Mouse (Mus musculus): ENCODE data around the gene Tmtc4.

Gene Tmtc4

DNA sequence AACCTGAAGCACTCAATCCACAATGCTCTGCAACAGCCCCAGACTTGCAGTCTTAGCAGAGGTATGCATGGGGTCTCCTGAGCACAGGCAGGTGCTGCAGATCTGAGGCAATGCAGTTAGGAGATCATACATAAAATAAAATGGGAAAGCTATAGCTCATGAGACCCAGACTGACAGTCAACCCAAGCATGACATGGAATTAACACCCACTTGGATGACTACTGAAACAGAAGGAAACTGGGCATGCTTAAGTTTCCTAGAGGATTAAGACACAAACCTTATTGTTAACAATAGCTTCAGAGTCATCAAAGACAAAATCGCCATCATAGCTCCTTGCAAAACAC is 6.1 kb downstream of the Tmtc4 start:
- in situ Hi-C loops (cut with MboI; ENCODE audit: low pct_unique_long_range_greater_than_20kb in 1 of 2, low sequenced_read_pairs in 2 of 2, unreplicated experiment in 1 of 2), result no loop called here

DNA sequence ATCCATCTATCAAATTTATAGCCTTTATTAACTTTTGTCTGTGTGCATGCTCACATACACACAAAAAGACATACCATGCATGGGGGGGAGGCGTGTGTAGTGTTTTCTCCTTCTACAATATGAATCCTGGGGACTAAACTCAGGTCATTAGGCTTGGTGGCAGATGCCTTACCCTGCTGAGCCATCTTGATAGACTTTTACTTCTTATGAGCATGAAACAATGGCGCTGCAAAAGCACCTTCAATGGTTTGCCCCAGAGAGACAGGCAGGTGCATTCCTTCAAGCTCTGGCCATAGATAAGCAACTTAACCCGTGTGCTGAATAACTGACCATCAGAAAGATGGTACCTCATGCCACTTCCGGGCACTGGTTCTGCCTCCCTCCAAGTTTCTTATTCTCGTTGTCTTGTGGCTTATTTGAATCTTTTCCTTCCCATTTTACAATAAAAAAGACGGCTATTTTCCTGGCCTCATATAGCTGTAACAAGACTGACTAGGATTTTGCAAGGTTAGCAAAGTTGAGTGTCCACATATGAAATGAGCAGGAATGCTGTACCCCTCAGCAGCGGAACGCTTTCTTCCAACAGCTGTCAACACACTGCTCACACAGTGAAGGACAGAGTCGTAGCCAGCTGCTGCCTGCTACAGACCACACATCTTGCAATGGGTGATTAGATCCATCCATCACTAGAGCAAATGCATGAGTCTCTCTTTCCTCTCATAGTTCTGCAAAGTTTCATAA is 6.6 kb downstream of the Tmtc4 start:
- in situ Hi-C loops (cut with MboI; ENCODE audit: low pct_unique_long_range_greater_than_20kb in 1 of 2, low sequenced_read_pairs in 2 of 2, unreplicated experiment in 1 of 2), result no loop called here

DNA sequence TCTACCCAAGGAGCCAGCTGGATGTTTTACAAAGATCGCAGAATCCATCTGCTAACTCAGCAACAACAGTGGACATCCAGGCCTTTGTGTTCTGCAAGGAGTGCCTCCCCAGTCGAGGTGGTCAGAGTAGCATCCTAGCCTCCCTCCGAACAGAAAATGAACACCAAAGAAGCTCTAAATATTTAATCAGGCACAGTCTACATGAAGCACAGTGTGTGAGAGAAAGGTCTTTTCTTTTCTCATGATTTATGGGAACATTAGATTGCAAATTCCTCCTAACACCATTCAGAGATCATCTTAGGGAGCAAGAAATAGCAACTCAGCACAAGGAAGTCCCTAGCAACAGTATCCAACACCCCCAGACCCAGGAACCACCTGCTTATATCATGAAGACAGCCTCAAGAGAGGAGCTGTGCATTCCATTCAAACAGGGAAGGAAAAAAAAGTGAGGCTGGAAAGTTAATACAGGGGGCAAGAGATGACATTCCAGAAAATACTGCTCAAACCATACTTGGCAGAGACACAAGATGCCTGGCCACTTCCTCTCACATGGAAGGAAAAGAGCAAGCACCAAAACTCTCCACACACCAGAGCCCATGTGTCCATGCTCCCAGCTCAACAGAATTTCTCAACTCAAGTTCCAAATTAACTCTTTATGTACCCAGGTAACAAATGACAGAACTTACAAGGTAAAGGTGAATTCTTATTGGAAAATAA is 8.8 kb downstream of the Tmtc4 start:
- in situ Hi-C loops (cut with MboI; ENCODE audit: low pct_unique_long_range_greater_than_20kb in 1 of 2, low sequenced_read_pairs in 2 of 2, unreplicated experiment in 1 of 2), result no loop called here

DNA sequence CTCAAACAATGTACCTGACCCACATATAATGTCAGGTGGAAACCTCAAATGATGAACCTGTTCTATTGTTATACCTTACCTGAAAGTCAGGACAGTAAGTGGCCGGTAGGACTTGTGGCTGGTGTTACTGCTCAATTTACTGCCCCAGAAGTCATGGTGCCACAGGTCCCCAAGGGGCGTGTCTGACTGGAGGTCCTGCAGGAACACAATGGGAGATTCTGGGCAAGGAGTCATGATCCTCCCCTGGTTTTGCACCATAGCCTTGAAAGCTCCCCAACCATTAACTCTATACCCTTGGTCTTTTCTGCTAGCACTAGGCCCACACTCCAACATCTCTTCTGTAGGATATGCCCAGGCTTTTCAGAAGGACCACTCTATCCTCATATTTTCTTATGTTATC is 10.7 kb downstream of the Tmtc4 start:
- in situ Hi-C loops (cut with MboI; ENCODE audit: low pct_unique_long_range_greater_than_20kb in 1 of 2, low sequenced_read_pairs in 2 of 2, unreplicated experiment in 1 of 2), result no loop called here

DNA sequence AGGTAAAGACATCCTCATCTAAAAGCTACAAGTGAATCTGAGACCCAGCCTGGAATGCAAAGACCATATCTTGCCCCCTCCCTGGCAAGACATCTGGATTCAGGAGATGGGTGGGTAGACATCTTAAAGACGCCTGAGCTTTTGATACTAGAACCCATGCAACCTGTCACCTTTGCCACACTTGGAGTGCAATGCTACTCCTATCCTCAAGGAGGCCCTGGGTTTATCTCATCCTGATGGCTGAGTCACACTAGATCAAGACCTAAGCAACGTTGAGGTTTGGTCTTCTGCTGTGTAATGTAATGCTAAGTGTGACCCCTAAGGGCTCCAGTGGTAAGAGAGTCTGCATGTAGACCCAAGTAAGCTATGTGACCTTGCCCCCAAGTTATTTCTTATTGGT is 15.8 kb downstream of the Tmtc4 start:
- in situ Hi-C loops (cut with MboI; ENCODE audit: low pct_unique_long_range_greater_than_20kb in 1 of 2, low sequenced_read_pairs in 2 of 2, unreplicated experiment in 1 of 2), result no loop called here

DNA sequence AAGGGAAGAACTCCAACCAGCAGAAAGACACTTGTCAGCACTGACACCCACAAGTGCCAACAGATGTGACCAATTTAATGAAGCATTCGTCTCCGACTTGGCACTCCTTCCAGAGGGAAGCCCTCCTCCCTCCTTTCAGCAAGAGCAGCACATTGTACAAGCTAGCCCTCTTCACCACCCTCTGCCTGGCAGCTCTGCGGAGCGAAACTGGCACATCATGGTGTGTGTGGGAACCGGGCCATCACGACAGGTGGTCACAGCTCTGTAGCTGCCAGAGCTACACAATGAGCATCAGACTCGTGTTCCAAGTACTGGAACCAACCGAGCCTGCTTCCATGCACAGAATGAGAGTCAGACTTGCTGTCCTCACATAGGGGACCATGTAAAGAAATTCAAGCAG is 25.9 kb downstream of the Tmtc4 start:
- in situ Hi-C loops (cut with MboI; ENCODE audit: low pct_unique_long_range_greater_than_20kb in 1 of 2, low sequenced_read_pairs in 2 of 2, unreplicated experiment in 1 of 2), result no loop called here

DNA sequence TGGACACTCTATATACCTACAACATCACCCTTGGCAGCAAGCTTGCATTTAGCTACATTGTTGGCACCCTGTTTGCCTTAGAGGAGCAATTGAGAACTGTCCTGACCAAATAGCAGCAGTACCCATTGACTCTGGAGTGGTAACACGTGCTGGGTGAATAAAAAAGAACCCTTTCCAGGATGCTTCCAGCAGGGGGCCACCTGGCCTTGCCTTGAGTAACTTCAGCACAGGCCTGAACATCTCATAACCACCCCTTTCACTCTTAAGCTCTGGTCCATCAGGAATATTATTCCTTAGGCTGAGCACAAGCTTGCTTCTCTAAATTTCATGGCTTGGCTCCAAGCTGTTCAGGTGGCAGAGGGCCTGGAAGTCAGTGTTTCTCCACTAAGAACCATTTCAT is 30.5 kb downstream of the Tmtc4 start:
- in situ Hi-C loops (cut with MboI; ENCODE audit: low pct_unique_long_range_greater_than_20kb in 1 of 2, low sequenced_read_pairs in 2 of 2, unreplicated experiment in 1 of 2), result no loop called here

DNA sequence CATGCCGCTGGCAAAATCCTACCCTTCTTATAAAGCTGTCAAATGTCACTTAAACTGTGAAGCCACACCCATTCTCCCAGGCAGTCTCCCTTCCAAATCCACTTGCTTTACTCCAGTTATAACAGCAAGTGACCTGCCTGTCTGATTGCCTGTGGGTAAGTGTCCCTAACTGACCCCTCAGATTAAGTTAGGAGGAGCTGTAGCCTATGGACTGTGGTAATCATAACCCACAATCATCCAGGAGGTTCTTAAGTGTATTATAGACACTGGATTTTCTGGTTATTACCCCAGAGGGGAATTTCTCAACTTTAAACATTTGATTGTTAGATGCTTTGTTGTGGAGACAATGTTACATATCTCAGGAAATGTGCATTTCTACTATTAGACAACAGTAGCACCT is 31.3 kb downstream of the Tmtc4 start:
- in situ Hi-C loops (cut with MboI; ENCODE audit: low pct_unique_long_range_greater_than_20kb in 1 of 2, low sequenced_read_pairs in 2 of 2, unreplicated experiment in 1 of 2), result no loop called here

DNA sequence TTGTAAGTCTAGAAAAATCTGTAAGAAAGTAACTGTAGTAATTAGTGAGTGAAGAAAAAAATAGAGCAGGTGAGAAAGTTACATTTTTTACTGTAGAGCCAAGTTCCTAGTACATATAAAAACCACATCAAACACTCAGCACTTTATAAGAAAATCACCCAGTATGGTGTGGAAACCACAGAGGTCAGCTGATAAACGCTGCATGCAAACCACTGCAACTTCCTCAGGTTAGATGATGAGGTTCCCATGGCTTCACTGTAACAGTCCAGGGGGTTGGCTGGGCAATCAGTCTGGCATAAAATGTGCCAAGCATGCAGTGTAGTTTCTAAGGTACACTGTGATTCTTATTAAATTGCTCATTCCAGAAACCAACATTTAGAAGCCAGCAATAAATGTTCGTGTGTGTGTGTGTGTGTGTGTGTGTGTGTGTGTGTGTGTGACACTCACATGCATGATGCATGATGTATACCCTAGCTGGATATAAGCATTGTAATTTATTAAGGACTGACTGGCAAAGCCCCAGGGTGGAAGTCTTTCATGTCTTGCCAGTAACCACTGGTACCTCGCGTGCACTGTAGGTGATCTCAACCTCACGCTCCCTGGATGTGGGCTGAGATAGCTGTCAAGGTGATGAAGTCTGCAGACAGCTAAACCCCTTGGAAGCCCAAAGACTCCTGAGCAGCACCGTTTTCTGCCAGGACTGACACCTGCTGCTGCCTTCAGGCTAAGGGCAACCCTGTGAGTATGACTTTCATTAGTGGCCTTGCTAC is 32.0 kb downstream of the Tmtc4 start:
- in situ Hi-C loops (cut with MboI; ENCODE audit: low pct_unique_long_range_greater_than_20kb in 1 of 2, low sequenced_read_pairs in 2 of 2, unreplicated experiment in 1 of 2), result no loop called here

DNA sequence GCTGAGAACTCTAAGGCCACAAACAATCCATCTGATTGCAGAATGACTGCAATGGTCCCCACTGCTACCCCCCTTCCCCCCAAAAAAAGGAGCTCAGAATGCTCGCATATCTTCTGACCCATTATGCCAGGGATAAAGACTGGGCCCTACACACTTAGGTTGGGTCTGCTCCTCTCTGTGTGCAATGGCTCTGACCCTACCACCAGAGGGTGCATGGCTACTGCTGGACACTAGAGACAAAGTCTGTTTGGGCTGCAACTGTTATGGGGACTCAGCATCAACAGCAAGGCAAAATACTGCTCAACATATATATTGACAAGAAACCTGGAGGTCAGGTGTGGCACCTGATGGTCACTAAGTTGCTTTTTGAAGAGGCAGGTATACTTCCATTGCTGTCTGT is 32.9 kb downstream of the Tmtc4 start:
- in situ Hi-C loops (cut with MboI; ENCODE audit: low pct_unique_long_range_greater_than_20kb in 1 of 2, low sequenced_read_pairs in 2 of 2, unreplicated experiment in 1 of 2), result no loop called here

DNA sequence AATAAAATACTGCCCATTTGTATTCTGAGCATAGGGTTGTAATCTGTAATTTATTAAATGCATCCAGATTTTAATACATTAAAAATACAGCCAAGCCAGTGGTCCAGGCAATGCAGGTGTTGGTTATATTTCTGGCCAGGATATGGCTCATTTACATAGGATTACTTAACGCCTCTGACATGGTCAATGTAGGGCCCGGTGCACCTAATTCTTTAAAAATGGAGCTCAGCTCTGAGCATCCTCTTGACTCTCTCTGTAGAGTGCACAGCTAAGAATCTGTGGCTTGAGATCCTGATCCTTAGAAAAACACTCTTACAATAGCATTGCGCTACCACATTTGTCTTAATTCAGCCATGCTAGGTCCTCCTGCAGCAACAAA is 40.4 kb downstream of the Tmtc4 start:
- in situ Hi-C loops (cut with MboI; ENCODE audit: low pct_unique_long_range_greater_than_20kb in 1 of 2, low sequenced_read_pairs in 2 of 2, unreplicated experiment in 1 of 2), result no loop called here

DNA sequence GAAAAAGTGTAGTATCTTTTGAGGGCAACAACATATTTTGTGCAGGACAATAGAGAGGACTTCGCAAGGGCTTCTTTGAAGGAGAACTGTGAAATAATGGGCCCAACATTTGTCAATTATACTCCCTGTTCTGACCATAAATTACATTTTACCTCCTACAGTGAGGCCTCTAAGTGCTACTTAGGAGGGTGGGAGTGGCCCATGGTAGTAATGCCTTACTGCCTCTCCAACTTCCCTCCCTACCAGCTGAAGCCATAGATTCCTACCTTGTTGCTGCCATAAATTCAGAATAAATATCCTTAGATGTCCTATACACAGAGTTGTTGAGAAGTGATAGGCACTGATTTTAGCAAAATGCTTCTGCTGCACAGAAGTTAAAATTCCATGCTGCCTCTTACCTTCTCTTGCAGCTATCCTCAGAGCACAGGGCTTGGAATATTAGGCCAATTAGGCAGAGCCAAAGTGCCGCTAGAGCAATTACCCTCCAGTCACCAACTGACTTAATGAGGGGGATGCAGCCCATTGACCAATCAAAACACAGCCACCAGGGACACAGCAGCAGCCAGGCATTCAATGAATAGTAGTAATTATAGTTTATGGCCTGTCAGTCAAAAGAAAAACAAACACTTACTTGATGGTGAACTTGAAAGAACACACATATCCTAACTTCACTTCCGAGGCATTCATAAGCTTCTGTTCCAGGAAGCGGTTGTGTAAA is 40.9 kb downstream of the Tmtc4 start:
- in situ Hi-C loops (cut with MboI; ENCODE audit: low pct_unique_long_range_greater_than_20kb in 1 of 2, low sequenced_read_pairs in 2 of 2, unreplicated experiment in 1 of 2), result no loop called here

DNA sequence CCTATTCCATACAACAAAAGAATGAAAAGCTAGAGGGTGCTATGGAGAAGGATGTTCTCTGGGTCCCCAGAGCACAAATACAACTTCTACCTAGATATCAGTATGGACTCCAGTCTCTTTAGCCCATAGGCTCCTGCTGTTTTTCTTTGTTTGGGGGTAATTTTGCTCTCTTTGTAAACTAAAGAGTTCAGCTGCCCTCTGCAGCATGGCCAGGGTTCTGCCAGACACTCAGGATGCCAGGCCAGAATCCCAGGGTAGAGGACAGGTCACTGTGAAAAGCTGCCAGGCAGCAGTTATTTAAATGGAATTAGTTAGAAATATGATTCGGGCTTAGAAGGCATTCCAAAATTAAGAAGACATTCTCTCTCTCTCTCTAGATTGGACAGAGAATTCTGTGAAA is 47.4 kb downstream of the Tmtc4 start:
- in situ Hi-C loops (cut with MboI; ENCODE audit: low pct_unique_long_range_greater_than_20kb in 1 of 2, low sequenced_read_pairs in 2 of 2, unreplicated experiment in 1 of 2), result no loop called here

DNA sequence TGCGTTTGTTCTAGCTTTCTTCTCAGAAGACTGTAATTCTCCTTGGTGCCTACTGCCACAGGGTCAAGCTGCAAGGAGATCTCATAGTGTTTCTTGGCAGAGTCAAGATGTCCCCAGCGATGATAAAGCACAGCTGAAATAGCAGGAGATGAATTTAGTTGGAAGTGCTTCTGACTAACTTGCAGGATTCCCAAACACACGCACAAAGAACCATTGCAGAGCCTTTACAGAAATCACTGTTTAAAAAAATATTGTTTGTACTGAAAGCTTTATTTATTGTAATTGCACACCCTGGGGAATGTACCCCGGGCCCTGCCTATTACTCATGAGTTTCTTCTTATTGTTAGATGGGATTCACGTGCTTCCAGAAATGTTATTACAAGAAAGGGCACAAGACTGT is 63.8 kb downstream of the Tmtc4 start:
- in situ Hi-C loops (cut with MboI; ENCODE audit: low pct_unique_long_range_greater_than_20kb in 1 of 2, low sequenced_read_pairs in 2 of 2, unreplicated experiment in 1 of 2), result no loop called here

DNA sequence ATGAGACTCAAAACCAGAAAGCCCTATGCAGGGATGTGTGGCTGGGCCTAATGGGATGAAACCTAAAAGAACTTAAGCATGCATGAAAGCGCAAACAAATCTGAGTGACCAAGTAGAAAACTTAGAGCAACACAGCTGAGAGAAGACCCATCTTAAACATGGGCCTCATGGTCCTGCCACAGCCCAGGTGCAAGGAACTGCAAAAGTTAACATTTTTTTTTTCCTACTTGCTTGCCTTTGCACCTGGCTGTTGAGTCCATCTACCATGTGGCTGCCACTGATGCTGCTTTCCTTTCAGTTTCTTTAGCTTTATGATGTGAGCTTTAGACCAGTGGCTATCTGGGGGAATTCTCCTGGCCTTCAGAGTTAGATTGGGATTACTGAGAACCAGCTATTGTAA is 66.2 kb downstream of the Tmtc4 start:
- in situ Hi-C loops (cut with MboI; ENCODE audit: low pct_unique_long_range_greater_than_20kb in 1 of 2, low sequenced_read_pairs in 2 of 2, unreplicated experiment in 1 of 2), result no loop called here

DNA sequence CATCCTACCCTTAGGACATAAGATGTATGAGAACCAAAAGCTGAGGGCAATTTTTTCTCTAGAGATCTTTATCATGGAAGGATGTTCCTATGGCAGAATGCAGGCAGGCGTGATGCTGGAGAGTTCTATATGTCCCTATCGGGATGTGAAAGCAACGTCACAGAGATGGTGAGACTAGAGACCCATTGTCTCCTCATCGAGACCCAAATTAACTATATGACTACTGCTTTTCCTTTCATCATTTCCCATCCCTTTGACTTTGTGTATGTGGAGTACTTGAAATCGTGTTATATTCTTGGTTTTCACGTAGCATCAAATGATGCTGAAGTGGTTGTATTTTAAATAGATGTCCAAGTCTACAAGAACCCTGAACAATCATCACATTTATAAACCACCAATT is 70.2 kb downstream of the Tmtc4 start, which contains the start of gene Ggact:
Ggact (minus strand) TSS at position 101 of the 400 bp plus-strand sequence.
- in situ Hi-C loops (cut with MboI; ENCODE audit: low pct_unique_long_range_greater_than_20kb in 1 of 2, low sequenced_read_pairs in 2 of 2, unreplicated experiment in 1 of 2), result no loop called here

DNA sequence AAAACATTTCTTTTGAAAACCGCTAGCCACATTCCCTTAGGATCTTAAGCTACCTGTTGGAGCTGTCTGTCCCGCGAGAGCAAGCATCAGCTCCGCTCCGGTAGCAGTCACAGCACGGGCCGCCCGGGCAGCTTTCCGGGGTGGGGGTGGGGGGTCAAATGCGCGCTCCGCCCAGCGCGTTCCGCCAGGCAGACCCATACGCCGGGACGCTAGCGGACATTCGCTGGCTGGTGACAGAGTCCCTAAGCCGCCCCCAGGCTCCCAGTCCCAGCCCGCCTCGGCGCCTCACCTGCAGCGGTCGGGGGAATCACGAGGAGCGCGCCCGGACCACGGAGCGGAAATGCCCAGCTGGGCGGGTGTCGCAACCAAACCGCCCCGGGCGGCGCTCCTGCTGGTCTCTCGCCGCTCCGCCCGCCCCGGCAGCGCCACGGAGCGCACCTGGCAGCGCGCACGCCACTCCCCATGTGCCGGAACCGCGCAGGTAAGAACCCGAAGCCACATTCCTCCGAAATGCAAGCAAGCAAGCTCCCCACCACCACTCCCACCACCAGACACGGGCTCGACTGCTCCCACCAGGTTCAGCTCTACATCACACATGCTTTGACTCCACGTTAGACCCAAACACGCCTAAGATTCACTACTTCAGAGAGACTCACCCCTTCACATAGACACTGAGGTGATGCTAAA is 70.9 kb downstream of the Tmtc4 start:
- in situ Hi-C loops (cut with MboI; ENCODE audit: low pct_unique_long_range_greater_than_20kb in 1 of 2, low sequenced_read_pairs in 2 of 2, unreplicated experiment in 1 of 2), result no loop called here

DNA sequence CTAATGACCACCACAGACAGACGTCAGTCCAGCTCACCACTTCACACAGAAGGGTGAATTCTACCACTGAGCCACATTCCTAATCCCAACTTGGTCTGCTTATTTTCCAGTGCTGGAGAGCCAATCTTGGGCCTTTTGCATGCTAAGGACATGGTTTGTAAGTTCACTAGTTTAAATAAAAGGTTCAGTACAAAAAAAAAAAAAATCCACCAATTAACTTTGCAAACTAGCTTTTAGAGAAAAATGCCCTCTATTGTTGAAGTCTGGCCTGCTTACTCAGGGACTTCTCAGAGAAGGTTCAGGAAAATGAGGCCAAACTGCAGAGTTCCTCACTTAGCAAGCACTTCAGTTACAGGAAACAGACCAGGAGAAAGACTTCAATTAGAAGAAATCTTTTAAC is 71.7 kb downstream of the Tmtc4 start:
- in situ Hi-C loops (cut with MboI; ENCODE audit: low pct_unique_long_range_greater_than_20kb in 1 of 2, low sequenced_read_pairs in 2 of 2, unreplicated experiment in 1 of 2), result no loop called here

DNA sequence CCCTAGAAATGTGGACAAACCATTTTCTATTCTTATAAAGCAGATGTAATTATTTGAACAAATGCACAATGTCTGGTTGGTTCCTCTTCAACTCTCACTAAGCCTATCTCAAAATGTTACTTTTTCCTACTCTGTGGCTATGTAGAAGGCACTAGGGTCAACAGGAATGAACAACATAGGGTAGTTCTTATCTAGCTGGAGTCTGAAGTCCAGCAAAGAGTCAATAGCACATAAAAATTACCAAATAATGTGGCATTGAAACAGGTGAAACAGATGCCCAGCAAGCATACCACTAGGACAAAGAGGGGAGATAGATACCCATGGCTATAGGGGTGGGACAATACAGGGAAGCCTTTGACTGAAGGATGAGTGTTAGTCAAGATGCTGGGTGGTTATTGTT is 72.6 kb downstream of the Tmtc4 start:
- in situ Hi-C loops (cut with MboI; ENCODE audit: low pct_unique_long_range_greater_than_20kb in 1 of 2, low sequenced_read_pairs in 2 of 2, unreplicated experiment in 1 of 2), result no loop called here
